Mouse (Mus musculus) heart, adult 2 months (tissue): ENCODE results near the gene R3hdm2. TPM values are rescaled to one million over a fixed set of nuclear protein-coding genes. Genes with fewer than 3 reads are reported as not detected.

ENCODE experiments used
- DNase-seq, 2 experiments: peaks; one replicate each; pipeline ENCODE4 v3.0.0; 2021
- H3K27ac ChIP-seq: fragments of 200-600 bp; 2 replicates; pipeline ENCODE4 v1.8.1; 2022
- H3K27me3 ChIP-seq: fragments of 200-500 bp; 2 replicates; pipeline ENCODE4 v1.6.1; 2012; ENCODE audit warnings: mild to moderate bottlenecking, low read length, inconsistent platforms, mixed read lengths; ENCODE audit not compliant: control insufficient read depth, insufficient read depth
- H3K36me3 ChIP-seq: fragments of 200-500 bp; 2 replicates; pipeline ENCODE4 v1.6.1; 2012; ENCODE audit warnings: low read length, inconsistent platforms; ENCODE audit not compliant: control insufficient read depth, insufficient read depth
- H3K4me1 ChIP-seq: fragments of 200-500 bp; 2 replicates; pipeline ENCODE4 v1.6.1; 2011; ENCODE audit warnings: low read length; ENCODE audit not compliant: control insufficient read depth, insufficient read depth
- H3K4me3 ChIP-seq: fragments of 200-600 bp; 2 replicates; pipeline ENCODE4 v1.8.1; 2022
- H3K79me2 ChIP-seq: fragments of 200-500 bp; replicated peaks from 2 replicates; pipeline ENCODE4 v1.6.1; 2012; ENCODE audit warnings: mild to moderate bottlenecking, inconsistent platforms, low read length, moderate library complexity, mixed read lengths; ENCODE audit not compliant: control insufficient read depth, insufficient read depth
- H3K9ac ChIP-seq: fragments of 200-500 bp; 2 replicates; pipeline ENCODE4 v1.6.1; 2012; ENCODE audit warnings: low read depth, mild to moderate bottlenecking, control low read depth, inconsistent platforms, low read length, mixed read lengths
- CTCF ChIP-seq: fragments of 200-600 bp; IDR thresholded peaks from 2 replicates; pipeline ENCODE4 v1.8.1; 2022; ENCODE audit warnings: antibody characterized with exemption, mild to moderate bottlenecking, moderate library complexity
- EP300 ChIP-seq: fragments of 200-500 bp; IDR thresholded peaks from 2 replicates; pipeline ENCODE4 v1.6.1; 2011; ENCODE audit warnings: low read depth, low read length, control low read depth; ENCODE audit not compliant: insufficient read depth
- POLR2A ChIP-seq: fragments of 200-500 bp; IDR thresholded peaks from 2 replicates; pipeline ENCODE4 v1.6.1; 2011; ENCODE audit warnings: mild to moderate bottlenecking, low read depth, low read length, control low read depth; ENCODE audit not compliant: insufficient read depth
- WGBS: fragments of 180-500 bp; shearing (Covaris S2); methylation state at CpG from one replicate; pipeline ENCODE4 v1.1.7; 2018; 5-methylcytosine and 5-hydroxymethylcytosine counted together
- intact Hi-C: fragments of 180-260 bp; cut with DNase I; formaldehyde crosslinking; loops from one replicate; pipeline ENCODE4 v1.15.1; 2025
- polyA plus RNA-seq: library from polyadenylated mRNA; depleted of rRNA; stranded (reverse); fragments of >200 nt; gene quantifications from 2 replicates; pipeline ENCODE4 v1.2.3, GENCODE M21; 2012
- total RNA-seq, 2 experiments: library from RNA; stranded (reverse); gene quantifications; 2 replicates each; pipeline ENCODE4 v1.2.3; 2021

The R3hdm2 gene
- total and polyA plus RNA-seq, 3 experiments, result 151 to 171 (median 154) TPM

DNA sequence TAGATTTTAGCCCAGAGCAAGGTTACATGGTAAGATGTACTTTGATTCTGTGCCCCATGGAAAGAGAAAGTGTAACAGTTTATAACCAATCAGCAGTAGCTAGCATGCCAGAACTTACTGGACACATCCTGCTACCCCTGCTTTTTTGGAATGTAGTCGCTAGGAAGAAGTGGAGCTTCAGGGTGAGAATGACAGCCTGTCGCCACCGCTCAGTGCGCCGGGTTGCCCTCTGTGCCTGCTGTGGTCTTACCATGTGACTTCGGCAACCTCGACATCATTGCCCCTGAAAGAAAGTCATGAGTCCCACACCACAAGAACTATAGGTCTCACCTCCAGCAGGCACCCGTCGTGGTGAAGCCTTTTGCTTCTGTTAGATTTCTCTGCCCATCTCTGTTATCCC is 92.6 kb downstream of the R3hdm2 start:
- Histone ChIP-seq H3K79me2 (no peaks in the 10 kb centered on the region), H3K27me3 (no peaks in the 10 kb centered on the region), H3K4me3 (no peak overlapping the region), H3K4me1 (no peaks in the 10 kb centered on the region), H3K9ac (no peak overlapping the region), H3K36me3 (no peaks in the 10 kb centered on the region; the same call in 1 of the 2 replicates), H3K27ac (no peak overlapping the region)
- intact Hi-C loops, result no loop called here
- 70% methylated on average over 9 of the region's 9 CpGs for WGBS
- TF ChIP-seq CTCF (no peak), EP300 (no peak), POLR2A (no peak)
- no peak for DNase-seq

GRCm38 (mm10) chr10:127475175-127475574 is 95.0 kb downstream of the R3hdm2 start:
- intact Hi-C loops, result no loop called here
- Histone ChIP-seq H3K27me3 (no peaks in the 10 kb centered on the region), H3K4me3 (no peak overlapping the region), H3K36me3 (no peaks in the 10 kb centered on the region), H3K9ac (no peak overlapping the region), H3K27ac (no peak overlapping the region), H3K4me1 (no peaks in the 10 kb centered on the region), H3K79me2 (no peaks in the 10 kb centered on the region)
- WGBS, result 93% methylated on average over 4 of the region's 4 CpGs
- no peak for DNase-seq
- TF ChIP-seq EP300 (no peak), POLR2A (no peak), CTCF (no peak)

DNA sequence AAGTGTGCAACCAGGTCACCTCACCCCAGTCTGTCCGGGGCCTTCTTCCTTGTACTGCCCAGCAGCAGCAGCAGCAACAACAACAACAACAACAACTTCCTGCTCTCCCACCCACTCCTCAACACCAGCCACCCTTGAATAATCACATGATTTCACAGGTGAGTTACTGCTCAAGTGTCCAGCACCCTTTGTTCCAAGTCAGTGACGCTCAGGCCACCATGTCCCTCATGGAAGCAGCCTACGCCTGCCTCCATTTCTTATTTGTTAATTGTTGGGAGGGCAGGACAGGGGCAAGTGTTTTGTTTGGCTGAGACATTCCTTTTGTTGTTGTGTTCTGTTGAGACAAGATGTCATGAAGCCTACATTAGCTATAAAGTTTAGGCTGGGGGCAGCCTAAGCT is 96.4 kb downstream of the R3hdm2 start:
- H3K36me3 ChIP-seq, result no peaks in the 10 kb centered on the region
- no peaks in the 10 kb centered on the region for H3K4me1 ChIP-seq
- no peaks in the 10 kb centered on the region for H3K79me2 ChIP-seq
- H3K27me3 ChIP-seq, result no peaks in the 10 kb centered on the region
- no peak overlapping the region for H3K4me3 ChIP-seq
- TF ChIP-seq CTCF, result no peak
- TF ChIP-seq POLR2A, result no peak
- no peak for TF ChIP-seq EP300
- no peak overlapping the region for H3K9ac ChIP-seq
- DNase-seq, result no peak
- WGBS, result 83% methylated on average over 3 of the region's 3 CpGs
- H3K27ac ChIP-seq, result no peak overlapping the region
- intact Hi-C loops, result no loop called here

DNA sequence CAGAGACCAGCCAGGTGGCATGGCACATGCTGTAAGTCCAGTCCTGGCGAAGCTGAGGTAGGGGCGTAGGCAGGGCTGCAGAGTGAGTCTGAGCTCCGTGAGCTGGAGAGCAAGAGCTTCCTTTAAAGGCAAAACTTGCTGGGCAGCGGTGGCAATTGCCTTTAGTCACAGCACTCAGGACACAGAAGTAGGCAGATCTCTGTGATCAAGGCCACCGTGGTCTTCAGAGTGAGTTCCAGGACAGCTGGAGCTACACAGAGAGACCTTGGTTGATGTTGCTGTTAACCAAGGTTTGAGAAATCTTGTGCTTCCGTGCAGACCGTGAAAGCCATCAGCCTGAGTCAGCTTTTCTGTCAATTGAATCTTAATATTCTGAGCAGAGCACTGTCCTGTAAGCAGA is 97.2 kb downstream of the R3hdm2 start:
- Histone ChIP-seq H3K79me2 (no peaks in the 10 kb centered on the region), H3K4me1 (no peaks in the 10 kb centered on the region), H3K27ac (no peak overlapping the region), H3K9ac (no peak overlapping the region), H3K36me3 (no peaks in the 10 kb centered on the region), H3K27me3 (no peaks in the 10 kb centered on the region), H3K4me3 (no peak overlapping the region)
- 84% methylated on average over 7 of the region's 7 CpGs for WGBS
- no peak for DNase-seq
- TF ChIP-seq POLR2A (no peak), CTCF (no peak), EP300 (no peak)
- intact Hi-C loops, result no loop called here

- Histone ChIP-seq H3K27me3 (no peaks in the 10 kb centered on the region), H3K27ac (no peak overlapping the region), H3K36me3 (no peaks in the 10 kb centered on the region), H3K9ac (no peak overlapping the region), H3K4me1 (no peaks in the 10 kb centered on the region), H3K79me2 (no peaks in the 10 kb centered on the region), H3K4me3 (no peak overlapping the region)
- WGBS, result 89% methylated on average over 4 of the region's 4 CpGs
- TF ChIP-seq EP300, result no peak
- TF ChIP-seq POLR2A, result no peak
- TF ChIP-seq CTCF, result peak; percentile 67
- DNase-seq, result no peak
- intact Hi-C loops, result no loop called here
Measured at GRCm38 (mm10) chr10:127479131-127479530, 99.0 kb downstream of the R3hdm2 start.

GRCm38 (mm10) chr10:127480833-127481813 is 101.0 kb downstream of the R3hdm2 start:
- Histone ChIP-seq H3K27ac (no peak overlapping the region), H3K9ac (no peak overlapping the region), H3K36me3 (no peaks in the 10 kb centered on the region), H3K79me2 (no peaks in the 10 kb centered on the region), H3K4me1 (no peaks in the 10 kb centered on the region), H3K27me3 (no peaks in the 10 kb centered on the region), H3K4me3 (no peak overlapping the region)
- 67% methylated on average over 19 of the region's 19 CpGs for WGBS
- DNase-seq, result peak; percentile 50 to 72
- TF ChIP-seq EP300 (no peak), CTCF (0 out of 2 replicates have a peak, but pooled peaks have one; percentile 8)
- intact Hi-C loops, result no loop called here
